Mouse (Mus musculus) ES-E14 (cell line): ENCODE measurements around the gene Hmbs. TPM values are rescaled to one million over a fixed set of nuclear protein-coding genes. Genes with fewer than 3 reads are reported as not detected.
A peak's percentile ranks its signal among the peaks of the same experiment; 100 is the strongest.

Experiments used
- DNase-seq: peaks from one replicate; pipeline ENCODE4 v3.0.0-alpha.2; 2013; ENCODE audit warnings: low read depth, low spot score
- H3K27ac ChIP-seq: 2 replicates; pipeline ENCODE4 v1.5.1; 2012; ENCODE audit warnings: low read depth, mild to moderate bottlenecking, low read length, moderate library complexity, mixed read lengths; ENCODE audit not compliant: poor library complexity, insufficient read depth, severe bottlenecking
- H3K36me3 ChIP-seq: 2 replicates; pipeline ENCODE4 v1.6.1; 2012; ENCODE audit warnings: mild to moderate bottlenecking, low read length, moderate library complexity, mixed read lengths; ENCODE audit not compliant: control insufficient read depth, poor library complexity, insufficient read depth, severe bottlenecking
- H3K4me1 ChIP-seq, 2 experiments: fragments of 150-350 bp in 1 of 2; sonication (generic) in 1 of 2; 2 replicates each; pipeline ENCODE4 v1.6.1; 2012; ENCODE audit warnings: low read length in 2 of 2, mild to moderate bottlenecking in 1 of 2, mixed read lengths in 1 of 2; ENCODE audit not compliant: control insufficient read depth in 2 of 2, insufficient read depth in 2 of 2, poor library complexity in 1 of 2
- H3K4me3 ChIP-seq, 2 experiments: fragments of 150-350 bp in 1 of 2; sonication (generic) in 1 of 2; 2 replicates each; pipeline ENCODE4 v1.5.1; 2012; ENCODE audit warnings: low read length in 2 of 2, low read depth in 1 of 2, mild to moderate bottlenecking in 1 of 2, mixed read lengths in 1 of 2; ENCODE audit not compliant: insufficient read depth in 1 of 2, poor library complexity in 1 of 2, severe bottlenecking in 1 of 2
- H3K9ac ChIP-seq: 2 replicates; pipeline ENCODE4 v1.6.1; 2012; ENCODE audit warnings: low read depth, mild to moderate bottlenecking, low read length, mixed read lengths; ENCODE audit not compliant: poor library complexity, insufficient read depth, severe bottlenecking
- H3K9me3 ChIP-seq: fragments of 150-350 bp; sonication (generic); 2 replicates; pipeline ENCODE4 v1.6.1; 2012; ENCODE audit warnings: low read depth, mild to moderate bottlenecking, low read length; ENCODE audit not compliant: control insufficient read depth, insufficient read depth
- CHD2 ChIP-seq: IDR thresholded peaks from 2 replicates; pipeline ENCODE4 v1.6.1; 2014; ENCODE audit warnings: mild to moderate bottlenecking, low read depth, low read length, inconsistent platforms
- HCFC1 ChIP-seq: IDR thresholded peaks from 2 replicates; pipeline ENCODE4 v1.6.1; 2012; ENCODE audit warnings: low read length, inconsistent platforms, borderline replicate concordance; ENCODE audit not compliant: insufficient read depth
- MAFK ChIP-seq: IDR thresholded peaks from 2 replicates; pipeline ENCODE4 v1.6.1; 2014; ENCODE audit warnings: mild to moderate bottlenecking, low read depth, low read length, inconsistent platforms; ENCODE audit not compliant: insufficient read depth
- ZC3H11A ChIP-seq: IDR thresholded peaks from 2 replicates; pipeline ENCODE4 v1.6.1; 2012; ENCODE audit warnings: low read depth, mild to moderate bottlenecking, inconsistent platforms, low read length, borderline replicate concordance
- ZNF384 ChIP-seq: IDR thresholded peaks from 2 replicates; pipeline ENCODE4 v1.6.1; 2012; ENCODE audit warnings: low read depth, low read length, inconsistent platforms
- in situ Hi-C, 2 experiments: fragments of 600-800 bp; cut with MboI; formaldehyde crosslinking; loops; one replicate each; pipeline ENCODE4 v1.15.1; 2025; ENCODE audit warnings: low sequenced_read_pairs in 2 of 2, inconsistent platforms in 1 of 2; ENCODE audit not compliant: unreplicated experiment in 2 of 2
- total RNA-seq: library from RNA; depleted of rRNA; stranded (reverse); fragments of 300-350 nt; gene quantifications from 2 replicates; pipeline ENCODE4 v1.2.3, GENCODE M21; 2012

Hmbs gene
- total RNA-seq, 1 experiment = 71.3 TPM

GRCm38 (mm10) chr9:44347621-44348020 is 3.6 kb upstream of the Hmbs start:
- H3K4me3 ChIP-seq = no peak overlapping the region
- TF ChIP-seq ZNF384 (no peak), HCFC1 (no peak), CHD2 (no peak), ZC3H11A (no peak), MAFK (no peak)
- H3K4me1 ChIP-seq = peaks cover 2 to 18% of the 10 kb centered on the region in 2 experiments; a peak in 3 of 4 replicates
- H3K9ac ChIP-seq = no peak overlapping the region
- in situ Hi-C loops = no loop called here
- no peak for DNase-seq
- H3K27ac ChIP-seq = peak overlapping the region; percentile 52; the same call in 1 of the 2 replicates
- H3K36me3 ChIP-seq = peaks cover 11% of the 10 kb centered on the region; the same call in 1 of the 2 replicates
- H3K9me3 ChIP-seq = no peaks in the 10 kb centered on the region

- no peak for DNase-seq
- TF ChIP-seq ZNF384 (no peak), ZC3H11A (no peak), MAFK (no peak), HCFC1 (no peak), CHD2 (no peak)
- Histone ChIP-seq H3K9ac (no peak overlapping the region), H3K4me3 (no peak overlapping the region), H3K36me3 (peaks cover 10% of the 10 kb centered on the region; the same call in 1 of the 2 replicates), H3K27ac (peak overlapping the region; percentile 52; the same call in 1 of the 2 replicates), H3K9me3 (no peaks in the 10 kb centered on the region), H3K4me1 (peaks cover 2 to 19% of the 10 kb centered on the region in 2 experiments; a peak in 3 of 4 replicates)
- in situ Hi-C loops = no loop called here
Observed at GRCm38 (mm10) chr9:44347166-44347565, 3.1 kb upstream of the Hmbs start.

- DNase-seq = no peak
- in situ Hi-C loops = no loop called here
- no peak overlapping the region for H3K9ac ChIP-seq
- peak overlapping the region; percentile 27; the same call in 1 of the 2 replicates for H3K27ac ChIP-seq
- TF ChIP-seq HCFC1 (no peak), CHD2 (no peak), ZNF384 (no peak), MAFK (no peak), ZC3H11A (no peak)
- no peak overlapping the region for H3K4me3 ChIP-seq
- H3K9me3 ChIP-seq = no peaks in the 10 kb centered on the region
- peaks cover 2 to 20% of the 10 kb centered on the region in 2 experiments; a peak in 3 of 4 replicates for H3K4me1 ChIP-seq
- peaks cover 9% of the 10 kb centered on the region; the same call in 1 of the 2 replicates for H3K36me3 ChIP-seq
Observed at GRCm38 (mm10) chr9:44345570-44346433, 1.8 kb upstream of the Hmbs start.

GRCm38 (mm10) chr9:44343290-44343689 is 738 bp downstream of the Hmbs start:
- peak overlapping the region; percentile 84 to 99 for H3K4me3 ChIP-seq
- peaks cover 2 to 20% of the 10 kb centered on the region in 2 experiments; a peak in 3 of 4 replicates for H3K4me1 ChIP-seq
- H3K36me3 ChIP-seq = peaks cover 5% of the 10 kb centered on the region; the same call in 1 of the 2 replicates
- no peaks in the 10 kb centered on the region for H3K9me3 ChIP-seq
- in situ Hi-C loops = no loop called here
- H3K27ac ChIP-seq = no peak overlapping the region; the same call in 1 of the 2 replicates
- TF ChIP-seq ZNF384 (no peak), MAFK (no peak), CHD2 (no peak), HCFC1 (no peak), ZC3H11A (no peak)
- peak overlapping the region; percentile 96 for H3K9ac ChIP-seq
- no peak for DNase-seq
